Mouse (Mus musculus) right cerebral cortex, adult 2 months (tissue): ENCODE results near the gene Nme4.

ENCODE experiments used
- DNase-seq, 2 experiments: peaks; one replicate each; pipeline ENCODE4 v3.0.0; 2021 to 2022; ENCODE audit warnings: low spot score in 2 of 2

The Nme4 gene

GRCm38 (mm10) chr17:26066488-26067020, 28.8 kb downstream of the Nme4 start:
- no peak for DNase-seq

- no peak for DNase-seq
Measured at GRCm38 (mm10) chr17:26064916-26065315, 30.5 kb downstream of the Nme4 start.

GRCm38 (mm10) chr17:26057787-26058567, 37.4 kb downstream of the Nme4 start:
- no peak for DNase-seq

- DNase-seq = peak in 1 of 2 experiments; percentile 52
Measured at GRCm38 (mm10) chr17:26057278-26057677, 38.1 kb downstream of the Nme4 start.

- DNase-seq = no peak
Measured at GRCm38 (mm10) chr17:26055164-26055563, 40.2 kb downstream of the Nme4 start.

- DNase-seq = no peak
Measured at GRCm38 (mm10) chr17:26054133-26054845, 41.1 kb downstream of the Nme4 start.

GRCm38 (mm10) chr17:26052706-26053105, 42.7 kb downstream of the Nme4 start:
- no peak for DNase-seq

- DNase-seq = no peak
Measured at GRCm38 (mm10) chr17:26052074-26052473, 43.3 kb downstream of the Nme4 start.

GRCm38 (mm10) chr17:26048118-26048517, 47.3 kb downstream of the Nme4 start:
- DNase-seq = no peak

GRCm38 (mm10) chr17:26046253-26046997, 49.0 kb downstream of the Nme4 start:
- no peak for DNase-seq

GRCm38 (mm10) chr17:26045285-26045684, 50.1 kb downstream of the Nme4 start:
- DNase-seq = no peak

GRCm38 (mm10) chr17:26043249-26043636, 52.2 kb downstream of the Nme4 start:
- peak; percentile 66 to 76 for DNase-seq

GRCm38 (mm10) chr17:26042599-26043248, 52.7 kb downstream of the Nme4 start:
- DNase-seq = peak; percentile 30 to 55
